Comparison of ENCODE assay signal across 10 mouse cellular contexts in genomic region chr3:51749421-51749811, GRCm38 (mm10).
A peak's percentile ranks its signal among the peaks of the same experiment; 100 is the strongest.
DNase-seq lines count a peak whose midpoint lies in the region; ATAC-seq and TF ChIP-seq lines count a peak whose summit lies in the region.
"Had no signal": no experiment of that assay in that cellular context is flagged by ENCODE, and none has a peak within 500 bp of the region (broad histone marks: within the 10 kb centered on the region; RNA-seq: fewer than 3 reads in every experiment).

No protein-coding gene starts in this region.

- WGBS in heart, adult 2 months = 49% methylated on average over 7 of the region's 7 CpGs
- 24% methylated on average over 7 of the region's 7 CpGs for WGBS in neural tube, embryonic 11.5 days
- WGBS in limb, embryonic 15.5 days = 43% methylated on average over 7 of the region's 7 CpGs

- no peaks in the 10 kb centered on the region for H3K9me3 ChIP-seq in neural tube, embryonic 11.5 days (ENCODE audit: control insufficient read depth, low read length)
- H3K9me3 ChIP-seq in limb, embryonic 15.5 days = no peaks in the 10 kb centered on the region

- intact Hi-C loops in heart, adult 2 months (cut with DNase I) = no loop called here
- intact Hi-C loops in heart, postnatal 25 days (cut with DNase I) = no loop called here

- no peaks in the 10 kb centered on the region for H3K27me3 ChIP-seq in heart, adult 2 months (ENCODE audit: control insufficient read depth, insufficient read depth, low read length)
- H3K27me3 ChIP-seq in neural tube, embryonic 11.5 days (ENCODE audit: control insufficient read depth, insufficient read depth, low read length) = no peaks in the 10 kb centered on the region
- H3K27me3 ChIP-seq in limb, embryonic 15.5 days = no peaks in the 10 kb centered on the region

- H3K4me1 ChIP-seq in heart, adult 2 months (ENCODE audit: control insufficient read depth, insufficient read depth, low read length) = peaks cover 11% of the 10 kb centered on the region
- peaks cover 18% of the 10 kb centered on the region for H3K4me1 ChIP-seq in neural tube, embryonic 11.5 days (ENCODE audit: control insufficient read depth, insufficient read depth, low read length)
- peaks cover 28% of the 10 kb centered on the region for H3K4me1 ChIP-seq in limb, embryonic 15.5 days

- peak; percentile 18; the same call in 1 of the 2 replicates for ATAC-seq in neural tube, embryonic 11.5 days (ENCODE audit: insufficient read depth, low FRiP score, low TSS enrichment)
- no peak for ATAC-seq in limb, embryonic 15.5 days (ENCODE audit: insufficient number of reproducible peaks, low FRiP score, low TSS enrichment, low read depth)
- ATAC-seq: activated CD4-positive, CD25-positive, alpha-beta regulatory T cell, adult 4 months had no signal

- H3K4me3 ChIP-seq in heart, adult 2 months = no peak overlapping the region
- no peak overlapping the region for H3K4me3 ChIP-seq in neural tube, embryonic 11.5 days (ENCODE audit: low read depth, low read length)
- H3K4me3 ChIP-seq in limb, embryonic 15.5 days = no peak overlapping the region
- H3K4me3 ChIP-seq: myocyte had no signal

- peak overlapping the region; percentile 78 for H3K27ac ChIP-seq in heart, adult 2 months
- peak overlapping the region; percentile 85 for H3K27ac ChIP-seq in neural tube, embryonic 11.5 days (ENCODE audit: low read depth, low read length)
- H3K27ac ChIP-seq in limb, embryonic 15.5 days = peak overlapping the region; percentile 71

- H3K79me2 ChIP-seq in heart, adult 2 months (replicated peaks; ENCODE audit: control insufficient read depth, insufficient read depth, low read length) = no peaks in the 10 kb centered on the region

- DNase-seq in heart, adult 2 months = no peak
- DNase-seq in heart, postnatal 25 days (ENCODE audit: low spot score) = no peak
- DNase-seq in neural tube, embryonic 11.5 days (ENCODE audit: low spot score) = peak; percentile 26
- no peak for DNase-seq in neural tube, embryonic 10.5 days (ENCODE audit: extremely low spot score, low spot score)
- no peak for DNase-seq in Muller cell, postnatal 12 days (ENCODE audit: inconsistent ontology term)
- no peak for DNase-seq in frontal cortex, postnatal 36 days (ENCODE audit: low spot score in 2 of 2)
- DNase-seq in spleen, postnatal 14 days (ENCODE audit: low spot score in 2 of 2) = no peak

- H3K9ac ChIP-seq in heart, adult 2 months (ENCODE audit: low read depth, low read length) = peak overlapping the region; percentile 11; the same call in 1 of the 2 replicates
- H3K9ac ChIP-seq in neural tube, embryonic 11.5 days (ENCODE audit: low read length) = peak overlapping the region; percentile 44; the same call in 1 of the 2 replicates
- H3K9ac ChIP-seq in limb, embryonic 15.5 days = no peak overlapping the region

- no peak for TF ChIP-seq EP300 in heart, adult 2 months (IDR thresholded peaks at IDR 0.05; ENCODE audit: insufficient read depth, low read depth, low read length)

- no peaks in the 10 kb centered on the region for H3K36me3 ChIP-seq in heart, adult 2 months (ENCODE audit: control insufficient read depth, insufficient read depth, low read length)
- H3K36me3 ChIP-seq in neural tube, embryonic 11.5 days (ENCODE audit: control insufficient read depth, insufficient read depth, low read length) = no peaks in the 10 kb centered on the region
- H3K36me3 ChIP-seq in limb, embryonic 15.5 days = no peaks in the 10 kb centered on the region

- no peak overlapping the region for H3K4me2 ChIP-seq in neural tube, embryonic 11.5 days (ENCODE audit: low read depth)
- H3K4me2 ChIP-seq in limb, embryonic 15.5 days = no peak overlapping the region

- no peak for TF ChIP-seq POLR2A in heart, adult 2 months (IDR thresholded peaks at IDR 0.05; ENCODE audit: insufficient read depth, low read depth, low read length)

- TF ChIP-seq CTCF in heart, adult 2 months (IDR thresholded peaks at IDR 0.05) = no peak
